Mouse (Mus musculus): Measurements from ENCODE around the gene Rhbg.

Rhbg gene

DNA sequence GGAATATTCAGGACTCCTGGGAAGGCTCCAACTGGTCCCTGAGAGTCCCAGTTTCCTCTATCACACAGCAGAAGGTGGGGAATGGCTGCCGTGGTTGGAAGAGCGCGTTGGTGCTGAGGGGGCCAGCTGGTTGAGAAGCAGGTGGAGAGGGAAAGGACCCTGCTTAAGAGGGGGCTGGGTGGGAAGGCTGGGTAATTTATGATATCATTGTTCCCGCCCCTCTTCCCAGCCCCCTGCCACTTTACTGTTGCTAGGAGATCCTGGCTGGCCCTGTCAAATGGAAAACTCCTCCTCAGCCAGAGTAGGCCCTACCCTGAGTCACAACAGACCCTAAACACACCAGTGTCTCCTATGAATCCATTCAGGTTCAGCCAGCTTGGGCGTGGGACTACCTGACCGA, 26.5 kb downstream of the Rhbg start:
- Histone ChIP-seq H3K36me3 (ENCODE audit: control insufficient read depth, insufficient read depth, low read length, poor library complexity, severe bottlenecking) (no peaks in the 10 kb centered on the region), H3K27me3 (ENCODE audit: control insufficient read depth, insufficient read depth, low read length, poor library complexity, severe bottlenecking) (no peaks in the 10 kb centered on the region)
- no peak for DNase-seq (ENCODE audit: low read depth, low spot score)

DNA sequence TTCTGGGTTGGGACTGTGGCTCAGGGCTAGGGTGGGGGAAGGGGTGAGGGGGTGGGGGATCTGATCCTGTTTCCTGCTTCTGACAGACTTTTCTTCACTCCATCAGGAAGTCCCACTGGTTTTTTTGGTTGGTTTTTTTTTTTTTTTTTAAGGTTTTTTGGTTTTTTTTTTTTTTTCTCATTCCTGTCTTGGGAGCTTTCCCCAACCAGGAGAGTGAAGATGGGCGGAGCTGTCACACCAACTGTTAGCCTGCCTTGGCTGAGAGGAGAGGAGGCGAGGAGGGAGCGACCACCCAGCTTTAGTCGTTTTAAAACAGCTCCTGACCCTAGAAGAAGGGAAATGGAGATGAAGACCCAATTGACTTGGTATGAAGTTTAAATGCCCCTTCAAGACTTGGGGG, 27.2 kb downstream of the Rhbg start:
- H3K27me3 ChIP-seq (ENCODE audit: control insufficient read depth, insufficient read depth, low read length, poor library complexity, severe bottlenecking): no peaks in the 10 kb centered on the region
- DNase-seq (ENCODE audit: low read depth, low spot score): no peak
- H3K36me3 ChIP-seq (ENCODE audit: control insufficient read depth, insufficient read depth, low read length, poor library complexity, severe bottlenecking): no peaks in the 10 kb centered on the region

DNA sequence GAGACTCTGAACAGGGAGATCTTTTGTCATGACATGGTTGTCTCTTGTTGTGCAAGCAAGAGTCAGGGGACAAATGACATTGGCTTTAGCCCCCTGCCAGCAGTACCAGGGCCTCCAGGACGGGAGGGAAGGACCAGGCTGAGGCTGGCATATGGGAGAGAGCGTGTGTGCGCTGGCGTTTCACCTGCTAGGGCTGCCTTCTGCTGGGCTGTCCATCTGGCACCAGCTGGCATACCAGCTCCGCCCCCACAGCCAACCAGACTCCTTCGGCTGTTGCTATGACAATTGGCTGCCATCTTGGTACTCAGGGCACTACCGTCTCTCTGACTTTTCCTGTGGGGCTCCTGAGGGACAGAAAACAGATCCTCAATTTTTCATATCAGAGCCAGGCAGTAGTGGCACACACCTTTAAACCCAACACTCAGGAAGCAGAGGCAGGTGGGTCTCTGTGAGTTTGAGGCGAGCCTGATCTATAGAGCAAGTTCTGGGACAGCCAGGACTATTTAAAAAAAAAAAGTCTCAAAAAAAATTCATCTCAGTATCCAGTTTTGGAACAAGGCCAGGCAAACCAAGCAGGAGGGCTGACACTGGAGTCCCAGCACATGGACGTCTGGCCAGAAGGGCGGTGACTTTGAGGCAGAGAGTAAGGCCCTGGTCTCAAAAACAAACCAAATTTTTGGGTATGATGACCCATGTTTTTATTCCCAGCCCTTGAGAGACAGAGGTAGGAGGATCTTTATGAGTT, 28.2 kb downstream of the Rhbg start:
- DNase-seq (ENCODE audit: low read depth, low spot score): no peak
- no peaks in the 10 kb centered on the region for H3K27me3 ChIP-seq (ENCODE audit: control insufficient read depth, insufficient read depth, low read length, poor library complexity, severe bottlenecking)
- H3K36me3 ChIP-seq (ENCODE audit: control insufficient read depth, insufficient read depth, low read length, poor library complexity, severe bottlenecking): no peaks in the 10 kb centered on the region

DNA sequence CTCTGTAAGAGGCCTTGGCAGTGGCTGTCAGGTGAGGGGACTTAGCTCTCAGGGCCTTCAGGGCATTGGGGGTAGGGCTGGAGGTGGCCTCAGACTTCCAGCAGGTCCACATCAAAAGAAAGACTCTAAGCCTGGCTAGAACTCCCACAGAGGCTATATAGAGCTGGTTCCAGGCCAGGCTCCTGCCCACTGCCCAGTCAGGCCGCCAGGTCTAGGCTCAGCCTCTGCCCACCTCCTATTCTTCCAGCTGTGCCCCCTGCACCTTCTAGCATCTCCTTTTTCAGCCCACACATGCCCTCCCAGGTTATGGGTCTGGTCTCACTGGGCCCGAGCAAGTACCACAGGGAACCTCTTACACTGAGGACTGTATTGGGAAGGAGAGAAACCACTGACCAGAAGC, 29.6 kb downstream of the Rhbg start:
- H3K36me3 ChIP-seq (ENCODE audit: control insufficient read depth, insufficient read depth, low read length, poor library complexity, severe bottlenecking): no peaks in the 10 kb centered on the region
- H3K27me3 ChIP-seq (ENCODE audit: control insufficient read depth, insufficient read depth, low read length, poor library complexity, severe bottlenecking): no peaks in the 10 kb centered on the region
- DNase-seq (ENCODE audit: low read depth, low spot score): no peak

DNA sequence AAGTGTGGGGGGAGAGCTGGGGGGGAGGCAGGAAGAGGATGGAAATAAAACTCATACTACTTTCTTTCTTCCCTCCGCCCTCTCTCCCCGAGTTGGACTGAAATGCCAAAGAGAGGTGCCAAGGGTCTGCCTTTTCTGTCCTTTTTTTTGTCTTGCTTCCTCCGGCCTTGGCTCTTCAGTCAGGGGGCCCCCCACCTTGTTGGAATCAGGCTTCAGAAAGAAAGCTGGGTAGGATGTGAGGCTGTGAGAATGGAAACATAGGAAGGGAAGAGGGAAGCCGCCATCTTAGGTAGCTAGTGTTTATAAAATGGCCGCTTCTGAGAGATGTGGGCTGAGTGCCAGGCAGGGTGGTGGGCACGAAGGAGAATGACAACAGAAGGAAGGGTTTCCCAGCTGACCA, 32.1 kb downstream of the Rhbg start:
- no peaks in the 10 kb centered on the region for H3K27me3 ChIP-seq (ENCODE audit: control insufficient read depth, insufficient read depth, low read length, poor library complexity, severe bottlenecking)
- no peaks in the 10 kb centered on the region for H3K36me3 ChIP-seq (ENCODE audit: control insufficient read depth, insufficient read depth, low read length, poor library complexity, severe bottlenecking)
- DNase-seq (ENCODE audit: low read depth, low spot score): no peak

DNA sequence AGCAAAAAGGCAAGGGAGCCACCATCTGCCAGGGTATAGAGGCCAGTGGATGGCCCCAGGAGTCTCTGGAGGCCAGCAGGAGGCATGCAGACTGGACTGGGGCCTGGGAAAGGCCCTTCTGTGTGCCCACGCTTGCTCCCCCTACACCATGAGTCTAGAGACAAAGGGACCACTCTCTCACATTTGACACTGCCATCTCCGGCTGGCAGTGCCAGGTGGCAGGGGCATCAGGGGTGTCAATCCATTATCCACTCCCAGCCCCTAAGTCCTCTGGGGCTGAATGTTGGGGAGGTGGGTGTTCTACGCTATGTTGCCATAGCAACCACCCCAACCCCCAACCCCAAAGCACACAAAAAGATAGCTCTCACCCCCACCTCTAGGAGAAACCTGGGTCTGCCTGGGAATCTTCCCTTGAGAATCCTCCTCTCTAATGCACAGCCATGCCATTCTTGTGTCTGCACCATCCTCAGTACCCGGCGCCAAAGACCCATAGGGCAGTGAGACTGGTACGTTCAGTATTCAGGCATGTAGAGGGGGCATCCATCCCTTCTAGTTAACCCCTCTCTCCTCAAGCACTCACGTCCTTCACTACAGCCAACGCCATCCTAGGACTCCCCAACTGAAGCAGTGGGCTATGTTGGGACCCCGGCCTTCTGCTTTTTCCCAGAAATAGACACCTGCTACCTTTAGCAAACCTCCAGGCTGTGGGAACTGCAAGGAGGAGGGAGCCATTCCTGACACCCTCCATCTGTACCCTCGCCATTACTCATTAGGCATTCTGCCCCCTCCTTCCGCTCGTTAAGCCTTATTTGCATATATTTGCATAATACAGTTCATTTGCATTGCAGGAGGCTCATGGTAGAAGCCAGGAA, 32.8 kb downstream of the Rhbg start:
- no peaks in the 10 kb centered on the region for H3K36me3 ChIP-seq (ENCODE audit: control insufficient read depth, insufficient read depth, low read length, poor library complexity, severe bottlenecking)
- DNase-seq (ENCODE audit: low read depth, low spot score): no peak
- H3K27me3 ChIP-seq (ENCODE audit: control insufficient read depth, insufficient read depth, low read length, poor library complexity, severe bottlenecking): no peaks in the 10 kb centered on the region

DNA sequence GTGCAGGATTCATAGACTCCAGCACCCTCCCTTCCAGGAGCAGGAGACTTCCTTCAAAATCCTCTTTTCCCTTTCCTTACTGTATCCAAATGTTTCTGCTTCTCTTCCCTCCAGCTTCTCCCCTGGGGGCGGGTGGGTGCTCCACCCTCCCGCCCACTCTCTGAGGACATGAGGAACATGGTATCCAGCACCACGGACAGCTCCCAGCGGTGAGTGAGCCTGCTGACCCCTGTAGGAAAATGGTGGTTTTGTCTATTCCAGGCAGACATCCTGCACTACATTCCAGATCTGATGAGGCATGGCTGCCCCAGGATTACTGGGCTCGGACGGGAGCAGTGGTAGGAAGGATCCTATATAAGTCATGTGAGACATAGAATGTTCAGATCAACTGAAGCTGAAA, 33.7 kb downstream of the Rhbg start:
- no peaks in the 10 kb centered on the region for H3K36me3 ChIP-seq (ENCODE audit: control insufficient read depth, insufficient read depth, low read length, poor library complexity, severe bottlenecking)
- DNase-seq (ENCODE audit: low read depth, low spot score): peak; percentile 71

DNA sequence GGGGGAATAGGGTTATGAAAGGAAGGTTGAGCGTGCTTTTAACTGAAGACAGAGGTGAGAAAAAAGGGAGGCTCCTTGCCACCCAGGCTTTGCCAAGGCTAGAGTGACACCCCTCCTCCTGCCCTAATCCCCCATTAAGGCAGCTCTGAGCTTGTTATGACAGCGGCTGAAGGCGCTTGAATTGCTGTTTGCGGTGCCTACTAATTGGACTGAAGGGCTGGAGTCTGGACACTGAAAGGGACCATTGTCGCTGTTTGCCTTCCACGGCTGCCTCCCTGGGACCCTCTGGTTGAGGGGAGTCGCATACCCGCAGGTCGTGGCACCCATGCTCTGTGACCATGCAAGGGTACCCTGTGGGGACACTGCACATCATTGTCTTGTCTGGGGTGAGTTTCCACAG, 34.6 kb downstream of the Rhbg start:
- Histone ChIP-seq H3K27me3 (ENCODE audit: control insufficient read depth, insufficient read depth, low read length, poor library complexity, severe bottlenecking) (peaks cover 3% of the 10 kb centered on the region; the same call in 1 of the 2 replicates), H3K36me3 (ENCODE audit: control insufficient read depth, insufficient read depth, low read length, poor library complexity, severe bottlenecking) (no peaks in the 10 kb centered on the region)
- no peak for DNase-seq (ENCODE audit: low read depth, low spot score)

More for the DNA sequence above, 33.7 kb downstream of the Rhbg start:
- no peaks in the 10 kb centered on the region for H3K27me3 ChIP-seq (ENCODE audit: control insufficient read depth, insufficient read depth, low read length, poor library complexity, severe bottlenecking)

DNA sequence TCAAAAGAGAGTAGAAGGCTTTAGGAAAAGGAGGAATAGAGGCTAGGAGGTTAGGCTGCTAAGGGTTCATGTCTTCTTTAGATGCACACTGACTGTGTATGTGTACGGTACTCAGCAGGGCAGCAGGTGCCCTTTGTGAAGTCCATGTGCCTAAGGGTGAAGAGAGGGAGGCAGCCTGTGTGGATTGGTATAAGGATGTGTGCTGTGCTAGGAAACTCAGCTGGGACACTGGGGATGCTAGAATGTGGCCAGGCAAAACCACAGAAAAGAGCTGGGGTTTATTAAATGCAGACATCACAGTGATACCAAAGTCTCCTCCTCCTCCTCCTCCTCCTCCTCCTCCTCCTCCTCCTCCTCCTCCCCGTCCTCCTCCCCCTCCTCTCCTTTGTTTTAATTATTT, 36.8 kb downstream of the Rhbg start:
- no peak for DNase-seq (ENCODE audit: low read depth, low spot score)
- peaks cover 3% of the 10 kb centered on the region for H3K27me3 ChIP-seq (ENCODE audit: control insufficient read depth, insufficient read depth, low read length, poor library complexity, severe bottlenecking)
- H3K36me3 ChIP-seq (ENCODE audit: control insufficient read depth, insufficient read depth, low read length, poor library complexity, severe bottlenecking): no peaks in the 10 kb centered on the region

DNA sequence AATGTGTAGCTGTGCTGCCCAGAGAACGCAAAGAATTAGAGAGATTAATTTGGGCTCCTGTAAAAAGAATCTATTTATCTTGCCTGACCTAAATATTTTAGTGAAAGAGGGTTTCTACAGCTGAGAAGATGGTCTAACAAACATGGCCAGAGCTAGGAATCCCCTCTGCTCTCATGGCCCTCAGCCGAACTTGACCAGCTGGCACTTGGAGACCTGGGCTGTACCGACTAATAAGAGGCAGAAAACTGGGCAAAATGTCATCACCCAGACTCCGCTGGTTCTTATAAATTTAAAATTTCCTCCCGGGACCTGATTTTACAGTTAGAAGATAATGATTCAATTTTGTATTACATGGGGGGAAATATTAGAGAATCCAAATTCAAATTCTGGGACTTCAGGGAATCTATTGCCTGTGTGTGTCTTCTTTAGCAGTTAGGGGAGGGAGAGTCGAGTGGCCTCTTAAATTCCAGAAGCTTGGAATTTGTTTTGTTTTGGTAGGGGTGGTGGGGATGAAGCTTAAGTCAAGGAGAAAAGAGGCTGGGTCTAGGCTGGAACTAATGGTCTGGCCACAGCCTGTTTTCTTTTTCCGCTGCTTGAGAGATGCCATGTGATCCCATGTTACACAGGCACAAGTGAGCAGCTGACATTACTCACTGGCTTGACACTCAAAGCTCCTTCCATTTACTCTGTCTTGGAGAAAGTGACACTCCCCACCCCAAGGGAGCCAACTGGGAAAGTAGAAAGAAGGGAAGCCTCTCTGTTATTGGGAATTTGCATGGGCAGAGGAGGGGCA, 37.8 kb downstream of the Rhbg start:
- H3K36me3 ChIP-seq (ENCODE audit: control insufficient read depth, insufficient read depth, low read length, poor library complexity, severe bottlenecking): no peaks in the 10 kb centered on the region
- DNase-seq (ENCODE audit: low read depth, low spot score): no peak
- H3K27me3 ChIP-seq (ENCODE audit: control insufficient read depth, insufficient read depth, low read length, poor library complexity, severe bottlenecking): peaks cover 3% of the 10 kb centered on the region

DNA sequence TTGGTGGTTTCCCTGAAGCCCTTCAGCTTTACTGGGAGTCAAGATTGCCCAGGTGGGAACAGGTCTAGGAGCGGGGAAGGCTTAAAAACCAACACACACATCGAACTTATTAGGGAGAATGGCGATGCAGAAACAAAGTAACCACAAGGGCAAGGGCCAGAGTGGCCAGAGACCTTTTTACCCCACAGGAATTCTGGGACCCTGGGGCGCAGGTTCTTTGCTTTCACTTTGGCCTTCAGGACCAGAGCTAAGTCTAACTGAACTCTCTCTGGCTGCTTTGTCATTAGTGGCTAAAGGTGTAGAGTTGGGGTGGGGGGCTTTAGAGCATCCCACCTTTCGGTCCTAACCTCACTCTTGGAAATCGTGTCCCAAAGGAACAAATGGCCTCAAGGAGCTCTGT, 38.4 kb downstream of the Rhbg start:
- H3K36me3 ChIP-seq (ENCODE audit: control insufficient read depth, insufficient read depth, low read length, poor library complexity, severe bottlenecking): no peaks in the 10 kb centered on the region
- H3K27me3 ChIP-seq (ENCODE audit: control insufficient read depth, insufficient read depth, low read length, poor library complexity, severe bottlenecking): peaks cover 3% of the 10 kb centered on the region
- DNase-seq (ENCODE audit: low read depth, low spot score): no peak

DNA sequence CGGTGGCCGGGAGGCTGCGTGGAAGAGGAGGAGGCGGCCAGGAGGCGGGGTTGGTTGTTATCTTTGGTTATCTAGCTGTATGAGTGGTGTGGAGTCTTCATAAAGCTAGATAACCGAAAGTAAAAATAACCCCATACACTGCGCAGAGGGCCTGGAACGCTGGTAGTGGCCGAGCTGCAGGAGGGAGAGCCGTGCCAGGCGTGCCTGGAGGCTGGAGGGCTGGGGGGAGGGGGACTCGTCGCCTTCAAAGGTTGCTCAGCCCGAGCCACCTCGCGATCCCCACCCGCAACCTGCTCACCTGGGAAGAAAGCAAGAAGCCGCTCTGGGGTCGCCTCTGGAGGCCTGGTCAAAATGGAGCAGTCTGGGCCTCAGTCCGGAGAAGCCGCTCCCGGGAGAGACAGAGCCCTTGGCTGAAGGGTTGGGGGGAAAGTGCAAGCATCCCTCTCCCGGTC, 38.9 kb downstream of the Rhbg start:
- no peak for DNase-seq (ENCODE audit: low read depth, low spot score)
- peaks cover 3% of the 10 kb centered on the region for H3K27me3 ChIP-seq (ENCODE audit: control insufficient read depth, insufficient read depth, low read length, poor library complexity, severe bottlenecking)

DNA sequence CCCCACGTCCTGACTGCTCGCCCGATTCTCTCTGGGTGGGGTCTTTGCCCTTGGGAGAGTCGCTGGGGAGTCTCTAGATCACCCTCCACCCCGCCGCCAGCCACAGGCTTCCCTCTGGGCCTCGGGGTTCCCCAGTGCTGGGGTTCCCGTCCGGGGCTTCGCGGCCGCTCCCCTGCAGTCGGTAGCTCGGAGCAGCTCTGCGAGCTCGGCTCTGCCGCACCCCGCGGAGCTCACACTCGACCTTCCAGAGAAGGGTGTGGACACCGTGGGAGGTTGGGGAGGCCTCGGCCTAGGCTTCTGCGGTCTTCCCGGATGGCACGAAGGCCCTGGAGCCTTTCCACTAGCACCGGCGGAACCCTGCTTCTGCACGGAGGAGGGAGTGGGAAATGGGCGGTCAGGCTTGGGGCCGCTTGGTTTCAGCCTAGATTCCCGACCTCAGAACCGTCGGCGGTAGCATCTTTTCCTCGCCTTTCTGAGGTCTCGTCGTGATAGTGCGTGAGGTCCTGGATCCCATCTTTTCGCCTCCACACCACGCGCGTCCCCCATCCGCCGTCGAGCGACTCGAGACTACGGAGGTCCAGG, 39.4 kb downstream of the Rhbg start:
- no peaks in the 10 kb centered on the region for H3K36me3 ChIP-seq (ENCODE audit: control insufficient read depth, insufficient read depth, low read length, poor library complexity, severe bottlenecking)
- DNase-seq (ENCODE audit: low read depth, low spot score): peak; percentile 31
- H3K27me3 ChIP-seq (ENCODE audit: control insufficient read depth, insufficient read depth, low read length, poor library complexity, severe bottlenecking): peaks cover 3% of the 10 kb centered on the region

More for the DNA sequence above, 38.9 kb downstream of the Rhbg start:
- H3K36me3 ChIP-seq (ENCODE audit: control insufficient read depth, insufficient read depth, low read length, poor library complexity, severe bottlenecking): no peaks in the 10 kb centered on the region

DNA sequence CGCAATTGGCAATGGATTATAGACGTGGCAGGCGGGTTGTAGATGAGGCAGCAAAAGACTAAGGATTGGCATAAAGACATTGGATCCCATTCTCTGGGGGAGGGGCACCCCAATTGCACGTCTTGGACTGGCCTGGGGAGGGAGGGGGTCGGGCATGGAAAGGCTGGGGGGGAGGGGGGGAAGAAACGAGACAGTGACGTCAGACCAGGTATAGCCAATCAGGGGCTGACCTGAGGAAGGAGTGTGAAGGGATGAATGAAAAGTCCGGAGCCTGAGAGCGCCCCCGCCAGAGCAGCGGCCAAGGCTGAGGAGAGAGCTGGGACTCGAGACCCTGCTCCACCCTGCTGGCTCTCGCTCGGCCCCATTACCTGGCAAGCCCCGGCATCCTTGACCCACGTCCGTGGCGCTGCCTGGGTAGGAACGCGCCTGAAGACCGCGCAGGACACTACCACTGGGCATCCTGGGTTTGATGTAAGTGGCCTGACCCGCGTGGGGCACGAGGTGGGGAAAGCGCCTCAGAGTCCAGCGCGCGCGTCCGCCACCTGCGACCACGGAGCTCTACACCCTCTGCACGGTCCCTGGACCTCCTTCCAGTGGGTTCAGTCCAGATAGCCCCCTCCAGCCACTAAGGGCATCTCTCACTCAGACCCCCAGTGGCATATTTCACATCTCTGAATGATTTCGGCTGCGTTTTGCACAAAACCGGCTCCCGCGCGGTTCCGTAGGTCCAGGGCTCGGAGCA, 40.1 kb downstream of the Rhbg start:
- DNase-seq (ENCODE audit: low read depth, low spot score): no peak
- peaks cover 3% of the 10 kb centered on the region for H3K27me3 ChIP-seq (ENCODE audit: control insufficient read depth, insufficient read depth, low read length, poor library complexity, severe bottlenecking)
- H3K36me3 ChIP-seq (ENCODE audit: control insufficient read depth, insufficient read depth, low read length, poor library complexity, severe bottlenecking): no peaks in the 10 kb centered on the region

Measured in splenic B cell, adult 2 months (primary cell).